Mouse (Mus musculus) heart, adult 8-10 months (tissue): ENCODE results near the gene Dcaf8. TPM values are rescaled to one million over a fixed set of nuclear protein-coding genes. Genes with fewer than 3 reads are reported as not detected.

ENCODE experiments used
- DNase-seq: peaks from one replicate; pipeline ENCODE4 v3.0.0; 2022; ENCODE audit warnings: low spot score
- total RNA-seq, 4 experiments: library from RNA; stranded (reverse); gene quantifications; 2 replicates each; pipeline ENCODE4 v1.2.4; 2022

The Dcaf8 gene
- total RNA-seq, 4 experiments from 2014 or later = 120 to 132 (median 125) TPM

- DNase-seq = no peak
These were observed 46.6 kb downstream of the Dcaf8 start for GRCm38 (mm10) chr1:172194435-172194834.

DNA sequence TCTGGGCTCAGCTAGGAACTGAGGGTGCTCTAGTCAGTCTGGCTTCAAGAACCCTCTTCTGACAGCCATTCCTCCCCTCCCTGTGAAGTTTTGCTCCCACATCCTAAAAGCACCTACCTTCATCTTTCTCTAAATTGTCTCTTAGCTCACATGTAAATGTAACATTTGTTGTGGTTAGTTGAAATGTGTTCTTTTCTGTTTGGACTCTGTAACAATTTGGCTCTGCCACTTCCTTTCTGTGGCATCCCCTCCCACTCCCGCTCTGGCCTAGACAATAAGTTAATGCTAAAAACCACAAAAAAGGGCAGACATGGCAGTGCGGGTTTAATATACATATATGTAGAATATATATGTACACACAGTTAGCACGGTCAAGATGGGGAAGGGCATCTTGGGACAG lies 49.3 kb downstream of the Dcaf8 start:
- DNase-seq = no peak

- no peak for DNase-seq
These were observed 50.0 kb downstream of the Dcaf8 start for GRCm38 (mm10) chr1:172197851-172198250.

DNA sequence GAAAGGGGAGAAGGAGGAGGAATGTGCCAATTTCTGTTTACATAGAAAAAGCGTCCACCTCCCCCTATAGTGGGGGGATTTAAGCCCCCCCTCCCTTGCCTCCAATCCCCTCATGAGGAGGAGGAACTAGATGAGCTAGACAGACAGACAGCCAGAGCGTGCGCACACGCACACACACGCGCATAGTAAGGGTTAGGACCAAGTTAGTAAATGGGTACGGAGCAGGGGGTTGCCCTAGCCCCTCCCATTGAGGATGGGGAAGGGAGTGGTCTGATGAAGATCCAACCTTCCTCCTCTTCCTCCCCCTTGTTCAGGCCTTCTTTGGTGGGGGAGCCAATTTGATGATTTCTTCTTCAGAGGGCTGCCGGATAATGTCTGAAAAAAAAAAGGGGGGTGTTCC lies 50.4 kb downstream of the Dcaf8 start:
- no peak for DNase-seq

- no peak for DNase-seq
These were observed 51.1 kb downstream of the Dcaf8 start for GRCm38 (mm10) chr1:172198996-172199395.

DNA sequence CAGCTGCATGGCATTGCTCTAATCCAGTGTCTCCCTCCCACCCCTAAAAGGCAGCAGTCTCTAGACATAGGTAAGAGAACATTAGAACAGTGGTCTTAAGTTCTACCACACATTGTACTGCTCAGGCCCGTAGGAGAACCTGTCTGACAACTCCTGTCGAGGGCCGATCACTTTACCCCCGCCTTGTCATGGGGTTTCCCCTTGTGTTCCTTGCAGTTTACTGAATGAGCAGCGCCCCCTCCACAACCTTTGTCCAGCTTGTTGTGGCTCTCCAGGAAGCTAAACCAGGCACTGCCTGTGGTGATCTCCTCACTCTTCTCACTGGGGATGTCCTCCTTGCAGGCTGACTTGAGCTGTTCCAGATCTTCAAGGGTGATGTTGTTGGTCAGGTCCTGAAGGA lies 52.3 kb downstream of the Dcaf8 start:
- DNase-seq = no peak

GRCm38 (mm10) chr1:172200871-172201447 lies 53.1 kb downstream of the Dcaf8 start:
- no peak for DNase-seq

GRCm38 (mm10) chr1:172201967-172202880 lies 54.3 kb downstream of the Dcaf8 start:
- no peak for DNase-seq

GRCm38 (mm10) chr1:172202894-172203522 lies 55.1 kb downstream of the Dcaf8 start:
- DNase-seq = no peak

GRCm38 (mm10) chr1:172203566-172203965 lies 55.7 kb downstream of the Dcaf8 start:
- DNase-seq = peak; percentile 67

DNA sequence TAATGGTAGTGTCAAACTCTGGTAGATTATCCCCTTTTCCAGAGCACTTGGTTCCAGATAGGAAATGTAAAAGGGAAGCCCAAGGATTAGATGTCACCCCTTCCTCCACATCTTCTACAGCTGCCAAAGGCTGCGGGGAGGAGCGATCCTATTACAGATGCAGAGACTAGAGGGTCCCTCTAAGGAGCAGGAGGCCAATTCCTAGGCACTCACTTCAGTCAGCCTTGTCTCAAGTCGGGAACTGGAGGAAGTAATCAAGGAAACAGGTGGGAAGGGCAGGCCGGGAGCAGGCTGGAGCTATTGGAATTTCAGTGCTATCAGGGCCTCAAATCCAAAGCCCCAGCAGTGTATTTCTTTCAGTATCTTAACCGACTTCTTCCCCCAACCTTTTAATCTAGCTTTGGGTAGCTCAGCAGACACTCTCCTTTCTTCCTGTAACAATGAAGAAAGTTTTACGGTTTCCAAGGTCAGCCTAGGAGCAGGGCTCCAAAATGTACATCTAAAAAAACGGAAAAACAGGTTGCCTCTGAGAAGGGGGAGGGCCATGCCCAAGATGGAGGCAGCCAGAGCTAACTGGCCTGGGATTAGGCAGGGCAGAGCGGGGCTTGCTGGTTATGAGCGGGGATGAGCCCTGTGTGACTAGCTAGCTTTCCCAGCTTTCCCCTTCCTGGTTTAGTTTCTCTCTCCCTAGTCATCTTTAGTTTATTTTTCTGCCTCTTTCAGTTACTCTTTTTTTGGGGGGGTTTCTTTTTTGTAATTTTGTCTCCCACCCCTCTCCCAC lies 56.3 kb downstream of the Dcaf8 start:
- DNase-seq = no peak

DNA sequence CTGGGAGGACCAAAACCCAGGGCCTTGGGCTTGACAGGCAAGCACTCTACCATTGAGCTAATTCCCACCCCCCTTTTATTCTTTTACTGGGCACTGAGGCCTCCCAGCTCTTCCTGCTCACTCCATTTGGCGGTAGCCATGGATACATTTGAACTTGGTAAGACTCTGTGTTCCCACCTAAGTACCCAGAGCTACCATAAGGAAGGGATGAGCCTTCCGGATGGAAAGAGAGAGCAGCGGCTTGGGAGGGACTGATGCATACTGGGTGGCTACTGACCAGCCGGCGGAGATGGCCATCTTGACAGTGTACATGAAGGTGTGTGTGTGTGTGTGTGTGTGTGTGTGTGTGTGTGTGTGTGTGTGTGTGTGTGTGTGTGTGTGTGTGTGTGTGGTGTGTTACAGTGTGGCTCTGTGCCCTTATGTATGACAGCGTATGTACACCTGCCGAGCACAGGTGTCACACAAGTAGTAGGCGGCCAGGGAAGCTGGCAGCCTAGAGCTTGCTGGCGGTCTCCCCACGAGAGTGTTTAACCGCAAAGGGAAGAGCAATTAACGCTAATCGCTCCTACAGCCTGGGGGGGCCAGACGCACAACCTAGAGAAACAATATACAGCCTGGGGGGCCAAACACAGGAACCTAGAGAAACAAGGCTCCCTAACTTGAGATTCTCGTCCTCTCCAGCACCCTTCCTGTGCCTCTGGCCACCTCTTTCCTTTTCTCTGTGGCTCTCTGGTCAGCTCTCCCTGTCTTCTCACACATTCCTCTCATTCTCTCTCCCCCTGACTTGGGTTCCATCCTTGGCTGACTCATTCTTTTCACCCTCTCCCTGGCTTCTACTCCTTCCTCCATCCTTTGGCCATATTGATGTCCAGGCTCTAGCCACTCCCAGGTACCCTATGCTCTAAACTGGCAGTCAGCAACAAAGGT lies 57.2 kb downstream of the Dcaf8 start:
- DNase-seq = no peak

DNA sequence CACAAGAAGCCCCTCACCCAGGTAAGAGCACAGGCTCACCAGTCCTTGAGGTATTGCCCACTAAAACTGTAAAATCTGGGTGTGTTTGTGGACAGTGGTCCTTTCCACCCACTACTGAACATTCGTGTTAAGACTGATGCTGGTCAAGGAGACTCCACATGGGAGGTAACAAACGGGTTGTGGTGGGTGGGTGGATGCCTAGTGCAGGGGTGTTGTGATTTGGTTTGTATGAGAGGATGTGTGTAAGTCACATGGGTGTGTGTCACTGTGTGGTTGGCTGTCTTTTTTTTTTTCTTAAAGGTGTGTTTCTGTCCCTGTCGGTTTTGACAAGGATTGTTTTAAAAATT lies 57.8 kb downstream of the Dcaf8 start:
- DNase-seq = no peak

GRCm38 (mm10) chr1:172206141-172206917 lies 58.4 kb downstream of the Dcaf8 start, which contains the start of gene Pea15a:
Gene Pea15a (minus strand): TSS chr1:172206804.
- peak; percentile 86 for DNase-seq

GRCm38 (mm10) chr1:172207111-172207584 lies 59.3 kb downstream of the Dcaf8 start:
- no peak for DNase-seq

GRCm38 (mm10) chr1:172212776-172213175 lies 64.9 kb downstream of the Dcaf8 start:
- no peak for DNase-seq

DNA sequence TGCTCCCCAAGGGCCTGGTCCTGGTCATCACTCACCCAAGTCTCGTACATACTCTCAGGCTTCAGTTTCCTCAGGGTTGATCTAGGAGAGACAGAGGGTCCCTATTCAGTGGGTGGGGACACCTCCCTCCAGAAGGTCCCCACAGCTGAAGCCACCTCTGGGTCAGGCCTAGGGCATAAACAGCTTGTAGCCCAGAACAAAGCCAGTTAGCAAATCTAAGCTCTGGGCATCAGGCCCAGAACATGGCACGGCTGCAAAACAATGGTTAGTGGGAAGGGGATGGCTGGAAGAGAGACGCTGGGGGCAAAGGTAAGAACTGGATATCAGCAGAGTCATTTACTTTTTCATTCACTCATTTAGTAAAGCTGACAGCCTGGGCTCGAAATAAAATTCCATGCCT lies 65.9 kb downstream of the Dcaf8 start:
- DNase-seq = no peak

GRCm38 (mm10) chr1:172214748-172215147 lies 66.9 kb downstream of the Dcaf8 start:
- no peak for DNase-seq

- DNase-seq = peak; percentile 97
These were observed 69.3 kb downstream of the Dcaf8 start for GRCm38 (mm10) chr1:172217148-172217547.
